In genomic region chr5:37010666-37011317, GRCm38 (mm10) we compare ENCODE assay signal across 9 mouse cellular contexts. TPM values are rescaled to one million over a fixed set of nuclear protein-coding genes. Genes with fewer than 3 reads are reported as not detected.
DNase-seq lines count a peak whose midpoint lies in the region; ATAC-seq lines count a peak whose summit lies in the region.
"Had no signal": no experiment of that assay in that cellular context is flagged by ENCODE, and none has a peak within 500 bp of the region (broad histone marks: within the 10 kb centered on the region; RNA-seq: fewer than 3 reads in every experiment).

No protein-coding gene starts in this region.

- ATAC-seq in cerebellum, adult (ENCODE audit: insufficient number of reproducible peaks, low FRiP score, low TSS enrichment), result peak; percentile 49; the same call in 1 of the 2 replicates
- ATAC-seq in granulocyte monocyte progenitor cell, adult 5-6 weeks (replicated peaks; ENCODE audit: poor library complexity, severe bottlenecking), result no peak

- no peak for DNase-seq in cerebellum, postnatal 4 days (ENCODE audit: low spot score in 2 of 2)
- peak; percentile 46 for DNase-seq in left cerebral cortex, adult 11 months (ENCODE audit: low spot score)
- DNase-seq in left cerebral cortex, postnatal 4 days, result no peak
- peak; percentile 52 to 65 for DNase-seq in left cerebral cortex, postnatal 10 days (ENCODE audit: extremely low spot score in 1 of 2, low spot score in 2 of 2)
- DNase-seq in right cerebral cortex, postnatal 36 days (ENCODE audit: low spot score in 2 of 2), result peak; percentile 61 to 70
- no peak for DNase-seq in urinary bladder, postnatal 14 days (ENCODE audit: low spot score)
- DNase-seq: kidney, adult 2 months had no signal

- intact Hi-C loops in left cerebral cortex, postnatal 4 days (cut with DNase I), result loop anchor here (5.0 kb wide), 1 partner anchor 97 kb away; no protein-coding TSS in a partner anchor
- intact Hi-C loops in left cerebral cortex, postnatal 10 days (cut with DNase I), result loop anchor here (5.0 kb wide), 1 partner anchor 97 kb away; no protein-coding TSS in a partner anchor

RNA-seq across cellular contexts. Expression of gene Wfs1, which starts 21.8 kb away (rescaled TPM):
- 10 to 100 TPM; 16.3 to 25.7 TPM for total RNA-seq in left cerebral cortex, postnatal 4 days (2021)
- 10 to 100 TPM; 81.9 to 85.0 TPM for total RNA-seq in left cerebral cortex, postnatal 10 days (2021)
- total RNA-seq in granulocyte monocyte progenitor cell, adult 5-6 weeks (2014; fragmentation: Nextera tagmentation), result 6.1 and 6.6 TPM in 2 replicates
- total RNA-seq in granulocyte monocyte progenitor cell, adult 5-6 weeks (2017), result 2.7 and 4.6 TPM in 2 replicates

Comparison
In these comparisons a context has a peak if more than half of its experiments do, and no peak if none do; other contexts are left out.
1. DNase-seq: peak in left cerebral cortex, adult 11 months (single experiment), left cerebral cortex, postnatal 10 days (2 of 2) and right cerebral cortex, postnatal 36 days (2 of 2); none in cerebellum, postnatal 4 days (0 of 2), left cerebral cortex, postnatal 4 days (single experiment) and urinary bladder, postnatal 14 days (single experiment).